ENCODE assay signal across 21 mouse cellular contexts in the genomic region with DNA sequence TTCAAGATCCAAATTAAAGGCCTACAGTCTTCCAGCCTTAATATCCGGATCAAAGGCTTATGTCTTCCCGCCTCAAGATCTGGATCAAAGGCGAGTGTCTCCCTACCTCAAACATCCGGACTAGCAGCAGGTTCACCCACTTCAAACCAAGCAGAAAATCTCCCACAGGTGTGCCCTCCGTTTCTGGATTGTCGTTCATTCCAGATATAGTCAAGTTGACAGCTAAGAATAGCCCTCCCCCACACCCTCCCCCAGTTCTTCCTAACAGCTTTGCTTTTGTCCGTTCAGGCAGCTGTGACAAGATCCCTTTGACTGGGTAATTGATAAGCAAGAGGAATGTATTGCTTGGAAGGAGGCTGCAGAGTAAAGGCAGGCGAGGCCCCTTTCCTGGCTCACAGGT.
DNase-seq lines count a peak whose midpoint lies in the region; ATAC-seq and TF ChIP-seq lines count a peak whose summit lies in the region.
"Had no signal": no experiment of that assay in that cellular context is flagged by ENCODE, and none has a peak within 500 bp of the region (broad histone marks: within the 10 kb centered on the region; RNA-seq: fewer than 3 reads in every experiment).

No protein-coding gene starts in this region.

- H3K27me3 ChIP-seq in kidney, adult 2 months (replicated peaks; ENCODE audit: control insufficient read depth, insufficient read depth, low read length) = no peaks in the 10 kb centered on the region
- H3K27me3 ChIP-seq: CH12.LX; forebrain, embryonic 15.5 days; limb, embryonic 12.5 days; liver, embryonic 12.5 days; lung, embryonic 15.5 days; midbrain, embryonic 12.5 days; neural tube, embryonic 13.5 days had no signal

- intact Hi-C loops in heart, postnatal 36 days (cut with DNase I) = no loop called here

- H3K27ac ChIP-seq in kidney, adult 2 months (ENCODE audit: insufficient read depth, low read depth, low read length) = no peak overlapping the region
- H3K27ac ChIP-seq: forebrain, embryonic 15.5 days; hindbrain, embryonic 14.5 days; limb, embryonic 12.5 days; liver, embryonic 12.5 days; midbrain, embryonic 12.5 days; neural tube, embryonic 13.5 days had no signal

- no peak for ATAC-seq in megakaryocyte-erythroid progenitor cell, adult 5-6 weeks (replicated peaks; ENCODE audit: low FRiP score, low TSS enrichment, poor library complexity, severe bottlenecking)
- ATAC-seq: forebrain, embryonic 15.5 days; liver, embryonic 12.5 days had no signal

- WGBS in kidney, adult 2 months = 72% methylated on average over 8 of the region's 8 CpGs

- no peak overlapping the region for H3K4me3 ChIP-seq in kidney, adult 2 months (ENCODE audit: insufficient read depth, low read depth, low read length)
- H3K4me3 ChIP-seq: forebrain, embryonic 15.5 days; limb, embryonic 12.5 days; liver, embryonic 12.5 days; lung, embryonic 15.5 days; midbrain, embryonic 12.5 days; neural tube, embryonic 13.5 days had no signal

- peak; percentile 76 for DNase-seq in heart, adult 11 months
- DNase-seq in heart, postnatal 36 days = no peak
- peak; percentile 37 to 45 for DNase-seq in kidney, postnatal 4 days
- DNase-seq in kidney, adult 2 months = no peak
- DNase-seq in thymus, postnatal 25 days = peak; percentile 25
- no peak for DNase-seq in thymus, postnatal 36 days
- DNase-seq: adrenal gland, postnatal 25 days; cerebellum, adult 11-12 months; cerebellum, postnatal 14 days; gastrocnemius, postnatal 14 days; kidney, adult 9 months; kidney, postnatal 25 days had no signal

- TF ChIP-seq POLR2A in kidney, adult 2 months (IDR thresholded peaks at IDR 0.05; ENCODE audit: low read depth, low read length) = no peak

- TF ChIP-seq CTCF in kidney, adult 2 months (conservative IDR thresholded peaks at IDR 0.05; ENCODE audit: insufficient read depth, insufficient read length, low read depth, low read length) = no peak

- no peaks in the 10 kb centered on the region for H3K4me1 ChIP-seq in kidney, adult 2 months (ENCODE audit: control insufficient read depth, insufficient read depth, low read length)

- no peaks in the 10 kb centered on the region for H3K36me3 ChIP-seq in kidney, adult 2 months (ENCODE audit: control insufficient read depth, insufficient read depth, low read length)
- H3K36me3 ChIP-seq: forebrain, embryonic 15.5 days; limb, embryonic 12.5 days; liver, embryonic 12.5 days; lung, embryonic 15.5 days; midbrain, embryonic 12.5 days; neural tube, embryonic 13.5 days had no signal

Comparison
In these comparisons a context has a peak if more than half of its experiments do, and no peak if none do; other contexts are left out.
1. DNase-seq: peak in heart, adult 11 months (single experiment), kidney, postnatal 4 days (2 of 2) and thymus, postnatal 25 days (single experiment); none in heart, postnatal 36 days (0 of 2), kidney, adult 2 months (single experiment) and thymus, postnatal 36 days (0 of 2).